Mouse (Mus musculus) C2C12 (cell line): ENCODE results near the gene Jdp2.

Experiments
- CEBPB ChIP-seq: IDR thresholded peaks from one replicate; pipeline ENCODE4 v1.6.1; 2011; ENCODE audit warnings: low read depth, mild to moderate bottlenecking, control low read depth, moderate library complexity
- CTCF ChIP-seq: IDR thresholded peaks from one replicate; pipeline ENCODE4 v1.5.1; 2011; ENCODE audit not compliant: control insufficient read depth, insufficient read depth, insufficient read length
- FOSL1 ChIP-seq: IDR thresholded peaks from one replicate; pipeline ENCODE4 v1.8.0; 2011; ENCODE audit warnings: mild to moderate bottlenecking, low read length; ENCODE audit not compliant: poor library complexity, insufficient read depth, severe bottlenecking
- MAX ChIP-seq: IDR thresholded peaks from one replicate; pipeline ENCODE4 v1.6.1; 2011; ENCODE audit warnings: mild to moderate bottlenecking, control low read depth
- MYOD1 ChIP-seq: IDR thresholded peaks from one replicate; pipeline ENCODE4 v1.6.1; 2011; ENCODE audit warnings: low read depth; ENCODE audit not compliant: control insufficient read depth, insufficient read length
- MYOG ChIP-seq: IDR thresholded peaks from one replicate; pipeline ENCODE4 v1.6.1; 2011; ENCODE audit not compliant: control insufficient read depth, insufficient read length; ENCODE audit errors: extremely low read depth
- USF1 ChIP-seq: IDR thresholded peaks from one replicate; pipeline ENCODE4 v1.6.1; 2011; ENCODE audit warnings: low read depth, mild to moderate bottlenecking, control low read depth, moderate library complexity

DNA sequence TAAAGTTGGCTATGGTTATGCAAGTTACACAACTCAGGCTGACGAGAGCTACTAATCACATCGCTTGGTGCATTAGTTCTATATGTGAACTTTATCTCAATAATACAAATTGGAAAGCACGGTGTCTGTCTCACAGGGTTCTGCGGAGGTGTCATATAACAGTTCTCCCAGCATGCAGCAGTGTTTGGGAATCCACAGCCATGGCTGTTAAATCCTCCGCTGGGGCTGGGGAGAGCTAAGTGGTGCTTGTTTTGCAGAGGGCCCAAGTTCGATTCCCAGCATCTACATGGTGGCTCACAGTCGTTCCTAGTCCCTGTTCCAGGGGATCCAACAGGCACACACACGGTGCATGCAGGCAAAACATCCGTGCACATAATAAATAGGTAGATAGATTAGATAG, 19.1 kb downstream of the Jdp2 start:
- TF ChIP-seq CTCF (no peak), MAX (no peak), FOSL1 (no peak), MYOD1 (no peak), USF1 (no peak), MYOG (no peak), CEBPB (no peak)
